Mouse (Mus musculus): ENCODE measurements around the gene Slc30a6.

GRCm38 (mm10) chr17:74395383-74396065 is at the start of gene Slc30a6:
- TF ChIP-seq POLR2A (IDR thresholded peaks at IDR 0.05; ENCODE audit: extremely low read depth, insufficient read depth, low read length) (peak; percentile 89), CTCF (IDR thresholded peaks at IDR 0.05; ENCODE audit: low read depth, low read length) (no peak)

Data from liver, adult 2 months (tissue).